Mouse (Mus musculus) forelimb bud, embryonic 11.5 days (tissue): ENCODE results near the gene Zc3hav1.

ENCODE experiments used
- DNase-seq: peaks from one replicate; pipeline ENCODE4 v3.0.0-alpha.2; 2012; ENCODE audit warnings: low read depth, low spot score

Zc3hav1 gene

DNA sequence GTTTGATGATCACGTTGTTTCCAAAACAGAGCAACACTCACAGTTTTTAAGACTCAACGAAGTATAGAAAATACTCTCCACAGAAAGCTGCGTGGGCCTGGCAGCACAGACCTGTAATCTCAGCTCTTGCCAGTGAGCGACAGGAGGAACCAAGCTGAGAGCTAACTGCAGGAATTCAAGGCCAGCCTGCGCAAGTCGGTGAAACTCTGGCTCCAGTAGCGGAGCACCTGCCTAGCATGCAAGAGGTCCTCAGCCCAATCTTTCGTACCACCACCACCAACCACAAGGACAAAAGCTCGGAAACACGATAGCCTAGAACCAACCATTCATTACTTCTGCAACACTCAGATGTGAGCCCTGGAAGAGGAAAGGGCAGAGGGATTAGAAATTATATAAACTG lies 2.0 kb downstream of the Zc3hav1 start:
- no peak for DNase-seq

DNA sequence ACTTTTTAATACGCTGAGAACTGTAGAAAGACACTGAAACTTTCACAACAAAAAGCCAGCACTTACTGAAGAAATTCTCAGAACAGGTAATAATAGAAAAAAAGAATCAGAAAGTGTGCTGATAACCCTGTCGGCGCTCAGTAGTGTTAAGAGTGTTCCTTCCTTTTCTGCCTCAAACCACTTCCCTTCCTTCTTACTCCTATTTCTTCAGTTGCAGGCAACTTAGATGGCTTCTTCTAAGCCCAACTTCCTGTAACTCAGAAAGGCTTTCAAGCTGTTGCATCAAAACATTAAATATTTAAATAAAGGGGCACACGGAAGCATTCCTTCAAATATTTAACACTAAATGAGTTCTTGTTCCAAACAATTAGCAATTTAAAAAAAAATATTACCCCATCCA lies 2.5 kb downstream of the Zc3hav1 start:
- DNase-seq = no peak

DNA sequence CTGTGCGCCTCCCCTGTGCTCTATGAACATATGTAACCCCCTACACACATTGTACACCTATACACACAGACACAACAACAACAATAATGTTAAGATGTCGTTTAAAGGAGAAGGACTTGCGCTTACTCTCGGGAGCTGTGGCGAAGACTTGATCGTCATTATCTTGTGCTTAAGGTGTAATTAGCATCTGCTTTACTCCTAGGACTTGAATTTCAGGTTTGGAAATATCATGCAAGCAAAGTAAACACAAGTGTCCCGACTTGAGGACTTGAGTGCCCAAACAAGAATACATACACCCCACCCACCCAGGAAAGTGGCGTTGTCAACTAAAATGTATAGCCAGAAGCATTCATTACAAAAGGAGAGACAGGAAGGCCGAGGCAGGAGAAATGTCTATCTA lies 4.6 kb downstream of the Zc3hav1 start:
- no peak for DNase-seq

GRCm38 (mm10) chr6:38348811-38349453 lies 5.5 kb downstream of the Zc3hav1 start:
- DNase-seq = no peak

DNA sequence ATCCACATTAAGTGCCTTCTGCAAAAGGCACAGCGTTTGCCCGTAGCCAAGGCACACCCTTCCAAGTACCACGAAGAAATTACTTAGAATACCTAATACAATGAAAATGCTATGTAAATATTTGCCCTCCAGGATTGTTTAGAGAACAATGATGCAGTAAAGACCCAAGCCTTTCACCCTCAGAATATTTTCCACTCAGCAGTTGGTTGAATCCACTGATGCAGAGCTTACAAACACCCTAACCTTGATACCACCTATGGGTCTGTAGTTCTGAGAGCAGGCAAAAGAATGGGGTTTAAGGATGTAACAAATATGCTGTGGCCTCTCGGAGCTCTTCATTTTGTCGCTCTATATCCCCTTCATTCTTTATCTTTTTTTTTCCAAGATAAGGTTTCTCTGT lies 6.5 kb downstream of the Zc3hav1 start:
- DNase-seq = no peak

- DNase-seq = no peak
These were observed 8.6 kb downstream of the Zc3hav1 start for GRCm38 (mm10) chr6:38345796-38346195.

GRCm38 (mm10) chr6:38344006-38344670 lies 10.3 kb downstream of the Zc3hav1 start:
- DNase-seq = no peak

- DNase-seq = no peak
These were observed 10.8 kb downstream of the Zc3hav1 start for GRCm38 (mm10) chr6:38343581-38343980.

GRCm38 (mm10) chr6:38342666-38342992 lies 11.8 kb downstream of the Zc3hav1 start:
- DNase-seq = no peak

DNA sequence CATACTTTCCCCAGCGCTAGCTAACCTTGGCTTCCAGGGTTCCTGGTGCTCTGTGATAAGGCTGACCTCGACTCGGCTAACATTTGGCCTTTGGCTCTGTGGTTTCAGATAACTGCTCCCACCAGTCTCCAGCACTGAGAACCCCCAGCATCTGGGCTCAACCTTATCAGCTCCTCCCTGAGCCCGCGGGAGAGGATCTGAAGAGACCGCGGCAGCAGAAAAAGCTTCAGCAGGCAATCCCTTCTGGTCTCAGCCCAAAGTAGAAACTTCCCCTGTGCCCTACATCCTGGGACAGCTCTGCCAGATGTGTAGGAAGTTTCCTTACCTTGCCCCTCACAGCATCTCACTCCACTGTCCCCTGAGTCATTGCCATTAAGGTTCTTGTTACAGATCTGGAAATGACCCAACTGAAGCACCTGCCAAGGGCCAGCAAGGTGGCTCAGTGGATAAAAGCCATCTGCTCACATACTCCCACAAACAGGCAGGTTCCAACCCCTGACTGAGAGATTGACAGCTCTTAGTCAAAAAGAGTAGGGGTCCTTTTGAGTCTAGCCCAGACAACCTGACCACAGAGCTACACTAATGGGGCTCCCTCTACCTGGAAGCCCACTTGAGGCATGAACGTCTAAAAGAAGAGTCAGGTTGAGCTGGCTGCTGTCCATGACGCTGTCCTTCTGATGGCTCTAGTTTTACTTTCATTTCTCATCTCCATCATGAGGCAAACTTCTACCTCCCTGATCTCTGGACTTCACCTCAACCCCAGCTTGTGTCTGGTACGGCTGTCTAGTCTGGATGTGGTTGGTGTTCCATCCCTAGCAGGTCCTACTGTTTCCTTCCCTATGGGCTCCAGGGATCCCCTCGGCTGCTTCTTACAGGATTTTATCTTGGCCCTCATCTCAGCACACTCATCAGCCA lies 12.4 kb downstream of the Zc3hav1 start:
- DNase-seq = no peak

- DNase-seq = no peak
These were observed 15.3 kb downstream of the Zc3hav1 start for GRCm38 (mm10) chr6:38339078-38339477.

DNA sequence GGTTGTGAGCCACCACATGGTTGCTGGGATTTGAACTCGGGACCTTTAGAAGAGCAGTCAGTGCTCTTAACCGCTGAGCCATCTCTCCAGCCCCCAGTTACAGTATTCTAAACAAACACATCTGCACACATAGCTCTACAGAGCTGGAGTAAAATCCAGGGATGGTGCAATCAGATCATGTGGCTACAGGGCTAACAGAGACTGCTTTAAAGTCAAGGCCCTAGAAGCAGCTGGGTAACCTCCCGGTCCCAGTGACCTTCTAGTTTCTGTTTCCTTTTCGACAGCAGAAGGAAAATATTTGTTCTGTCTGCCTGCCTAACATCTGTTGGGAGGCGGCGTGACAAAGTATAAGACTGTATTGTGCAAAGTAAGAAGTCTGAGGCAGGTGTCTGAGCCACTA lies 16.5 kb downstream of the Zc3hav1 start:
- no peak for DNase-seq

DNA sequence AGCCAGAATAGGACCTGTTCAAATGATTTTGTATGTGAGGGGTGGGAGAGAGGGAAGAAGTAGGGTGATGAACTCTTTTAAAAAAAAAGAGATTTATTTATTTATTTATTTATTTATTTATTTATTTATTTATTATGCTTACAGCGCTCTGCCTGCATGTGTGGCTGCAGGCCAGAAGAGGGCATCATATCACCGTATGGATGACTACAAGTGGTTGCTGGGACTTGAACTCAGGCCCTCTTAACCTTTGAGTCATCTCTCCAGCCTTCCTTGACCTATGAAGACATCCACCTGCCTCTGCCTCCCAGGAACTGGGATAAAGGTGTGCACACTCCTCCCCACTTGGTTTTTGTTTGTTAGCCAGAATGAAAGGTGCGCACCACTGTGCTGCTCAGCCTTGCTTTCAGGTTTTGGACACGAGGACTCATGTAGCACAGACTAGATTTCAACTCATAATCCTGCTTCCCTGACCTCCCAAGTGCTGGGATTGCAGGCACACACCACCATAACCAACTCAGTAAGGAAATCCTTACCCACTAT lies 17.2 kb downstream of the Zc3hav1 start:
- no peak for DNase-seq

DNA sequence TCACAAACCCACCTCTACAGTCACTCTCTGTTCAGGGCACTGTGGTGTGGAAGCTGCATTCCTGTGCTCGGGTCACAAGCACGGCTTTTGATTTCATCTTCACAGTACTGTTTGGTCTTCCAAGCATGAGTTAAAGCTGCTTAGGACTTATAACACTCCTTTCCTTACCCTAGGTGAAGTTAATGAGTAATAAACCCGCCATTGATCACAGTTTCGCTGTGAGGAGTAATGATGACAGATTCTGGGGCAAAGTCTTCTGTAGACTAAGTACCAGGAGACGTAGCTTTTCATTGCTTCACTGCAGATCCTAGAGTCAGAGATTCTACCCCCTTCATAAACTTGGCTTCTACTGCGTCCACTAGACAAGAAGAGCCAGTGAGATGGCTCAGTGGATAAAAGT lies 19.1 kb downstream of the Zc3hav1 start:
- DNase-seq = no peak

GRCm38 (mm10) chr6:38326596-38326995 lies 27.8 kb downstream of the Zc3hav1 start:
- peak; percentile 66 for DNase-seq

DNA sequence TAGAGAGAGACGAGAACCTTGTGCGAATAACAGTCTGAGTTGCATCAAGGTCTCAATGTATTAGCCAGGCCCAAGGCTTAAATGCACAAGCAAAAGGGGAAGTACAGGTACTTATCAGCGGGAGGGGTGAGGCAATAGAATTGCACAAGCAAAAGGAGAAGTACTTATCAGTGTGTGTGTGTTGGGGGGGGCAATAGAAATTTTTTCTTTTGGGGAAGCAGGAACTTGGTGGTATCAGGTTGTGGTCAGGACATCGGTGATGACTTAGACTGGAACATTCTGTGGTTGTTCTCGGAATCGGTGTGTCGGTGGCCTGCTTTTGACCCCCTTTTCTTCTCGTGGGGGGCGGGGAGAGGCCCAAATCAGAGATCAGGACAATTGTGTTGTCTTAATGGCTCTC lies 33.8 kb downstream of the Zc3hav1 start:
- DNase-seq = no peak

- peak; percentile 11 for DNase-seq
These were observed 38.4 kb downstream of the Zc3hav1 start for GRCm38 (mm10) chr6:38316050-38316449.

GRCm38 (mm10) chr6:38309741-38310140 lies 44.7 kb downstream of the Zc3hav1 start:
- no peak for DNase-seq

GRCm38 (mm10) chr6:38304981-38305380 lies 49.4 kb downstream of the Zc3hav1 start:
- DNase-seq = no peak

DNA sequence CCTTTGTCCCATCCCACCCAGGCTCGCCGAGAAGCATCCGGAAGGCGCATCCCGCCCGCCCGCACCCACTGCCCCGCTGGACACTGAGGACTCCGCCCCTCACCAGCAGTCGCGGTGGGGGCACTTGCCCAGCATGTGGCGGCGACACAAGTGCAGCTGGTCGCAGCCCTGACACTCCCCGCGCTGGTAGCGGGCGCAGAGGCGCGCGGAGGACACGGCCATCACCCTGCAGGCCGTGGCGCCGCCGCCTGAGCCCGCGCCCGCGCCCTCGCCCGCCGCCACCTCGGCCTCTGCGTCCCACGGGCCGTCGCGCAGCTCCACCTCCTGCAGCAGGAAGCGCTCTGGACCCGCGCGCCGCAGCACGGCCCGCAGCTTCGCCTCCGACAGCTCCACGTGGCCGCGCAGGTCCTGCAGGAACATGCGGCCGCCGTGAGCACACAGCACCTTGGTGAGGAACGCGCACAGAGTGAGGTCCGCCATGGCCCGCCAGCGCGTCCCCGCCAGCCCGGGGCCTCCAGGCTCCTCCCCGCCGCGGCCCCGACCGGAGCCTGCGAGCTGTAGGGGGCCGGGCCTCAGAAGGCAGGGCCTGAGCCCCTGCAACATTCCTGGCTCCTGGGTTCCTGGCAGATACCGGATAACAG lies 55.5 kb downstream of the Zc3hav1 start, which contains the start of gene Zc3hav1l:
TSS of gene Zc3hav1l (minus strand) at position 499 of the 641 bp plus-strand sequence.
- peak; percentile 84 for DNase-seq

GRCm38 (mm10) chr6:38298246-38298635 lies 56.2 kb downstream of the Zc3hav1 start:
- DNase-seq = peak; percentile 72
